Mouse (Mus musculus) erythroblast, embryonic 14.5 days (primary cell): ENCODE data around the gene Pramef25.
"Not testable (repeated sequence)": the region's sequence is repeated elsewhere in the genome, so short reads cannot be mapped to it uniquely, and the experiment has no call there.

Experiments used
- GATA1 ChIP-seq: IDR thresholded peaks from 2 replicates; pipeline ENCODE4 v1.6.1; 2012; ENCODE audit warnings: low read length, inconsistent platforms, mixed read lengths
- TAL1 ChIP-seq: IDR thresholded peaks from 3 replicates; pipeline ENCODE4 v1.6.1; 2012; ENCODE audit warnings: low read length, inconsistent platforms, mixed read lengths

DNA sequence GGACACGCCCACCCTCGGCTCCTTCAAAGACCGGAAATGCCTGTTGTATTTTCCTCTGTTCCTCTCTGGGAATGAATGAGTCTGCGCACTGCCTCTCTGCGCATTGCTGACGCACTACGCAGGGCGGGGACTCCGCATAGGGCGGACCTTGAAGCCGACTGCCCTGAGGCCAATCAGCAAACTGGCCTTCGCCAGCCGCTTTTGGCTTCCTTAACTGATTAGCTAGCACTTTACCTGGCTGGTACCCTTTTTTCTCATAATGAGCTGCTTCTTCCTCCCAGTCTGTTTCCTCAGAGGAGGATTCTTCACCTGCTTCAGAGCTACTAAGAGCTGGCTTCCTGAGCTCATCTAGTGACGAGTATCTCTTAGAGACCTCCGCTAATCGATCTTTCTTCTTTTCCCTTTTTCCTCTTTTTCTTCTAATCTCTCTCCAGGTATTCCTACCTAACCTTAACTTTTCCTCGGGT is 36.7 kb upstream of the Pramef25 start:
- not testable (repeated sequence) for TF ChIP-seq GATA1, TAL1
